Comparison of ENCODE assay signal across 8 mouse cellular contexts in genomic region chr17:87745926-87746888, GRCm38 (mm10). TPM values are rescaled to one million over a fixed set of nuclear protein-coding genes. Genes with fewer than 3 reads are reported as not detected.
DNase-seq lines count a peak whose midpoint lies in the region; ATAC-seq and TF ChIP-seq lines count a peak whose summit lies in the region.

No protein-coding gene starts in this region.

- H3K4me1 ChIP-seq in cortical plate, adult 2 months (ENCODE audit: control insufficient read depth, insufficient read depth, low read length): peaks cover 7% of the 10 kb centered on the region; the same call in 1 of the 2 replicates
- peaks cover 13% of the 10 kb centered on the region for H3K4me1 ChIP-seq in heart, embryonic 12.5 days (replicated peaks)
- peaks cover 10% of the 10 kb centered on the region; the same call in 1 of the 2 replicates for H3K4me1 ChIP-seq in kidney, postnatal 0 days (replicated peaks; ENCODE audit: insufficient read depth, low read length)
- H3K4me1 ChIP-seq in liver, embryonic 13.5 days (replicated peaks): peaks cover 16% of the 10 kb centered on the region

- peaks cover 7% of the 10 kb centered on the region for H3K9me3 ChIP-seq in heart, embryonic 12.5 days (replicated peaks)
- H3K9me3 ChIP-seq in kidney, postnatal 0 days (replicated peaks; ENCODE audit: low read length): no peaks in the 10 kb centered on the region
- H3K9me3 ChIP-seq in liver, embryonic 13.5 days (replicated peaks): 0 out of 2 replicates have a peak, but pooled peaks cover 4% of the 10 kb centered on the region

- H3K27ac ChIP-seq in cortical plate, adult 2 months (ENCODE audit: insufficient read depth, low read length): peak overlapping the region; percentile 85
- no peak overlapping the region for H3K27ac ChIP-seq in heart, embryonic 12.5 days (ENCODE audit: poor library complexity, severe bottlenecking)
- H3K27ac ChIP-seq in kidney, postnatal 0 days: no peak overlapping the region
- no peak overlapping the region for H3K27ac ChIP-seq in liver, embryonic 13.5 days

- no peaks in the 10 kb centered on the region for H3K36me3 ChIP-seq in heart, embryonic 12.5 days
- no peaks in the 10 kb centered on the region for H3K36me3 ChIP-seq in kidney, postnatal 0 days (ENCODE audit: insufficient read depth, low read length)
- no peaks in the 10 kb centered on the region for H3K36me3 ChIP-seq in liver, embryonic 13.5 days

- TF ChIP-seq CTCF in cortical plate, adult 2 months (IDR thresholded peaks at IDR 0.05; ENCODE audit: extremely low read depth, insufficient read depth, low read length): no peak
- TF ChIP-seq CTCF in kidney, postnatal 0 days (IDR thresholded peaks at IDR 0.05; ENCODE audit: low read depth): peak; percentile 20; the same call in 1 of the 2 replicates

- peak overlapping the region; percentile 37 for H3K4me3 ChIP-seq in cortical plate, adult 2 months (ENCODE audit: insufficient read depth, low read length)
- H3K4me3 ChIP-seq in heart, embryonic 12.5 days: peak overlapping the region; percentile 69
- peak overlapping the region; percentile 61 for H3K4me3 ChIP-seq in kidney, postnatal 0 days (replicated peaks; ENCODE audit: low read depth, low read length)
- peak overlapping the region; percentile 58 for H3K4me3 ChIP-seq in liver, embryonic 13.5 days (replicated peaks)

- peak overlapping the region; percentile 49 for H3K9ac ChIP-seq in heart, embryonic 12.5 days
- peak overlapping the region; percentile 36; the same call in 1 of the 2 replicates for H3K9ac ChIP-seq in kidney, postnatal 0 days (ENCODE audit: low read depth, low read length)
- no peak overlapping the region for H3K9ac ChIP-seq in liver, embryonic 13.5 days

- peak; percentile 61; the same call in 1 of the 2 replicates for ATAC-seq in heart, embryonic 12.5 days (ENCODE audit: insufficient number of reproducible peaks, low FRiP score)
- peak; percentile 81 for ATAC-seq in kidney, postnatal 0 days (replicated peaks; ENCODE audit: low FRiP score, low read depth)
- ATAC-seq in liver, embryonic 13.5 days (ENCODE audit: low read depth): no peak

- peaks cover 61% of the 10 kb centered on the region for H3K27me3 ChIP-seq in heart, embryonic 12.5 days (replicated peaks)
- peaks cover 32% of the 10 kb centered on the region for H3K27me3 ChIP-seq in kidney, postnatal 0 days (ENCODE audit: insufficient read depth, low read length)
- H3K27me3 ChIP-seq in liver, embryonic 13.5 days: peaks cover 65% of the 10 kb centered on the region

- WGBS in heart, embryonic 12.5 days: 3% methylated on average over 101 of the region's 101 CpGs
- WGBS in kidney, postnatal 0 days: 3% methylated on average over 101 of the region's 101 CpGs
- 5% methylated on average over 101 of the region's 101 CpGs for WGBS in liver, embryonic 13.5 days (ENCODE audit: insufficient replicate concordance)

- peak overlapping the region; percentile 99 for H3K4me2 ChIP-seq in heart, embryonic 12.5 days
- peak overlapping the region; percentile 84 for H3K4me2 ChIP-seq in kidney, postnatal 0 days (ENCODE audit: low read length)
- H3K4me2 ChIP-seq in liver, embryonic 13.5 days: peak overlapping the region; percentile 75

- peak; percentile 9 for DNase-seq in ovary, postnatal 10 days (ENCODE audit: low spot score)
- no peak for DNase-seq in ovary, adult 18-20 months (ENCODE audit: low spot score)
- peak; percentile 23 for DNase-seq in kidney, postnatal 0 days (ENCODE audit: low spot score)
- no peak for DNase-seq in liver, embryonic 13.5 days
- DNase-seq in naive thymus-derived CD4-positive, alpha-beta T cell, adult 2 months (ENCODE audit: low read depth): peak; percentile 52
- DNase-seq in thymus, postnatal 0 days (ENCODE audit: low spot score): peak; percentile 65

- TF ChIP-seq POLR2A in cortical plate, adult 2 months (IDR thresholded peaks at IDR 0.05; ENCODE audit: extremely low read depth, insufficient read depth, low read length): peak; percentile 35; the same call in 1 of the 2 replicates

RNA-seq across cellular contexts. Expression of gene Kcnk12, which starts 51.6 kb away (rescaled TPM):
- 14.3 and 16.2 TPM in 2 replicates for polyA plus RNA-seq in cortical plate, adult 2 months (2012; rRNA removed)
- polyA plus RNA-seq in heart, embryonic 12.5 days (2016; fragmentation: Nextera tagmentation; extraction: Ambion mirVana): 0.11 and 0.13 TPM in 2 replicates
- polyA plus RNA-seq in kidney, postnatal 0 days (2015; fragmentation: Nextera tagmentation; extraction: Ambion mirVana): 0.14 TPM in 1 of 2 replicates, not detected in the other
- 0.41 and 0.52 TPM in 2 replicates for polyA plus RNA-seq in liver, embryonic 13.5 days (2015; fragmentation: Nextera tagmentation; extraction: Ambion mirVana)
- polyA plus RNA-seq in thymus, postnatal 0 days (2015; fragmentation: Nextera tagmentation; extraction: Ambion mirVana): 0.22 and 0.28 TPM in 2 replicates

Comparison
In these comparisons a context has a peak if more than half of its experiments do, and no peak if none do; other contexts are left out.
1. DNase-seq: peak in ovary, postnatal 10 days (single experiment), kidney, postnatal 0 days (single experiment), naive thymus-derived CD4-positive, alpha-beta T cell, adult 2 months (single experiment) and thymus, postnatal 0 days (single experiment); none in ovary, adult 18-20 months (single experiment) and liver, embryonic 13.5 days (single experiment).
2. RNA of gene Kcnk12, which starts 51.6 kb away (polyA plus RNA-seq): 14.3 to 16.2 TPM in cortical plate, adult 2 months; 0.41 to 0.52 TPM in liver, embryonic 13.5 days, 0.22 to 0.28 TPM in thymus, postnatal 0 days, 0.14 TPM in kidney, postnatal 0 days and 0.11 to 0.13 TPM in heart, embryonic 12.5 days; every median in the first group is over 10 times any median in the second.
3. Peak in every context shown above with its lines, with median percentiles within 50 percentile points of each other: H3K4me3 ChIP-seq and H3K4me2 ChIP-seq.